In genomic region chr10:49542249-49542648, GRCm38 (mm10) we compare ENCODE assay signal across 11 mouse cellular contexts.
"Had no signal": no experiment of that assay in that cellular context is flagged by ENCODE, and none has a peak within 500 bp of the region (broad histone marks: within the 10 kb centered on the region; RNA-seq: fewer than 3 reads in every experiment).

No protein-coding gene starts in this region.

- DNase-seq: kidney, adult 8-10 months; kidney, postnatal 36 days; layer of hippocampus, adult 9-11 months; lung, embryonic 14.5 days; lung, postnatal 10 days; lung, postnatal 4 days; midbrain, embryonic 14.5 days; right cerebral cortex, postnatal 4 days; spleen, adult 18-20 months; thymus, adult 18-20 months; thymus, postnatal 14 days had no signal
